Comparison of ENCODE assay signal across 8 mouse cellular contexts in the genomic region with DNA sequence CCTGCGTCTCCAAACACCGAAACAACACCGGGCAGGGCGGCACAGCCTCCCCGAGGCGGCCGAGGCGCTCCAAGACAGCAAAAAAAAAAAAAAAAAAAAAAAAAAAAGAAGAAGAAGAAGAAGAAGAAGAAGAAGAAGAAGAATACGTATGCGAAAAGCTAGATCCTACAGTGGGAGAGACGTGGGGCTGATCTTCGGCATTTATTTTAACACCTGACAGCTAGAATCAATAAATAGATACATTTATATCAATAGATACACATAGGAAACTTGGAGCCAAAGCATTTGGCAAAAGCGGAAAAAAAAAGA. TPM values are rescaled to one million over a fixed set of nuclear protein-coding genes. Genes with fewer than 3 reads are reported as not detected.
A peak's percentile ranks its signal among the peaks of the same experiment; 100 is the strongest.
DNase-seq lines count a peak whose midpoint lies in the region; ATAC-seq lines count a peak whose summit lies in the region.

No protein-coding gene starts in this region.

- H3K9me3 ChIP-seq in lung, embryonic 15.5 days, result no peaks in the 10 kb centered on the region
- no peaks in the 10 kb centered on the region for H3K9me3 ChIP-seq in forebrain, embryonic 11.5 days (ENCODE audit: control insufficient read depth, low read length)
- no peaks in the 10 kb centered on the region for H3K9me3 ChIP-seq in limb, embryonic 10.5 days (replicated peaks)
- no peaks in the 10 kb centered on the region for H3K9me3 ChIP-seq in neural tube, embryonic 14.5 days (ENCODE audit: control insufficient read depth, low read length)

- peak overlapping the region; percentile 99 for H3K27ac ChIP-seq in lung, embryonic 15.5 days
- peak overlapping the region; percentile 98 for H3K27ac ChIP-seq in forebrain, embryonic 11.5 days (ENCODE audit: low read depth, low read length)
- H3K27ac ChIP-seq in limb, embryonic 10.5 days, result peak overlapping the region; percentile 99
- peak overlapping the region; percentile 100 for H3K27ac ChIP-seq in neural tube, embryonic 14.5 days (ENCODE audit: low read depth, low read length)

- peak overlapping the region; percentile 96 for H3K4me2 ChIP-seq in lung, embryonic 15.5 days
- H3K4me2 ChIP-seq in forebrain, embryonic 11.5 days (ENCODE audit: low read depth, low read length, severe bottlenecking), result peak overlapping the region; percentile 86
- peak overlapping the region; percentile 91 for H3K4me2 ChIP-seq in neural tube, embryonic 14.5 days (ENCODE audit: low read depth, low read length)

- 0% methylated on average over 11 of the region's 13 CpGs for WGBS in lung, embryonic 15.5 days
- WGBS in forebrain, embryonic 11.5 days, result under 1% methylated on average over 13 of the region's 13 CpGs
- WGBS in limb, embryonic 10.5 days, result 0% methylated on average over 8 of the region's 13 CpGs
- 0% methylated on average over 13 of the region's 13 CpGs for whole genome bisulfite sequencing in neural tube, embryonic 14.5 days

- H3K4me1 ChIP-seq in lung, embryonic 15.5 days, result peaks cover 35% of the 10 kb centered on the region
- peaks cover 9% of the 10 kb centered on the region; the same call in 1 of the 2 replicates for H3K4me1 ChIP-seq in forebrain, embryonic 11.5 days (replicated peaks; ENCODE audit: control insufficient read depth, insufficient read depth, low read length)
- peaks cover 46% of the 10 kb centered on the region for H3K4me1 ChIP-seq in limb, embryonic 10.5 days
- H3K4me1 ChIP-seq in neural tube, embryonic 14.5 days (ENCODE audit: control insufficient read depth, insufficient read depth, low read length), result peaks cover 15% of the 10 kb centered on the region

- peak overlapping the region; percentile 79 for H3K9ac ChIP-seq in lung, embryonic 15.5 days
- H3K9ac ChIP-seq in forebrain, embryonic 11.5 days (ENCODE audit: low read length), result peak overlapping the region; percentile 83
- H3K9ac ChIP-seq in neural tube, embryonic 14.5 days (replicated peaks; ENCODE audit: low read depth, low read length), result peak overlapping the region; percentile 84

- no peaks in the 10 kb centered on the region for H3K27me3 ChIP-seq in lung, embryonic 15.5 days
- H3K27me3 ChIP-seq in forebrain, embryonic 11.5 days (ENCODE audit: control insufficient read depth, insufficient read depth, low read length), result peaks cover 17% of the 10 kb centered on the region
- H3K27me3 ChIP-seq in limb, embryonic 10.5 days (ENCODE audit: low read depth, poor library complexity, severe bottlenecking), result peaks cover 41% of the 10 kb centered on the region
- H3K27me3 ChIP-seq in neural tube, embryonic 14.5 days (ENCODE audit: control insufficient read depth, insufficient read depth, low read length), result peaks cover 5% of the 10 kb centered on the region; the same call in 1 of the 2 replicates

- ATAC-seq in lung, embryonic 15.5 days (ENCODE audit: borderline replicate concordance, extremely low read depth, low FRiP score, low TSS enrichment), result no peak
- no peak for ATAC-seq in forebrain, embryonic 11.5 days (replicated peaks; ENCODE audit: low FRiP score)
- no peak for ATAC-seq in neural tube, embryonic 14.5 days (ENCODE audit: low read depth)
- ATAC-seq in cerebellum, adult (ENCODE audit: insufficient number of reproducible peaks, low FRiP score, low TSS enrichment), result no peak

- no peak for DNase-seq in lung, postnatal 14 days
- DNase-seq in forebrain, embryonic 11.5 days (ENCODE audit: low spot score), result no peak
- no peak for DNase-seq in limb, embryonic 10.5 days (ENCODE audit: low spot score)
- DNase-seq in layer of hippocampus, postnatal 14 days (ENCODE audit: low spot score in 2 of 2), result no peak
- DNase-seq in adrenal gland, postnatal 36 days, result no peak

- peak overlapping the region; percentile 79 for H3K4me3 ChIP-seq in lung, embryonic 15.5 days
- H3K4me3 ChIP-seq in forebrain, embryonic 11.5 days (ENCODE audit: low read depth, low read length), result peak overlapping the region; percentile 57
- peak overlapping the region; percentile 64 for H3K4me3 ChIP-seq in limb, embryonic 10.5 days
- H3K4me3 ChIP-seq in neural tube, embryonic 14.5 days (ENCODE audit: low read depth, low read length), result peak overlapping the region; percentile 64

- H3K36me3 ChIP-seq in lung, embryonic 15.5 days, result no peaks in the 10 kb centered on the region
- H3K36me3 ChIP-seq in forebrain, embryonic 11.5 days (ENCODE audit: control insufficient read depth, insufficient read depth, low read length), result no peaks in the 10 kb centered on the region
- no peaks in the 10 kb centered on the region for H3K36me3 ChIP-seq in limb, embryonic 10.5 days
- no peaks in the 10 kb centered on the region for H3K36me3 ChIP-seq in neural tube, embryonic 14.5 days (ENCODE audit: control insufficient read depth, insufficient read depth, low read length)

RNA-seq across cellular contexts. Expression of gene Gm37419, which starts 0.2 kb away (rescaled TPM):
- polyA plus RNA-seq in lung, embryonic 15.5 days (2015; fragmentation: Nextera tagmentation; extraction: Ambion mirVana), result not detected in 2 replicates
- not detected in 2 replicates for polyA plus RNA-seq in forebrain, embryonic 11.5 days (2014; fragmentation: Nextera tagmentation; extraction: Ambion mirVana)
- polyA plus RNA-seq in limb, embryonic 10.5 days (2016; fragmentation: Nextera tagmentation; extraction: Ambion mirVana), result not detected in 2 replicates
- polyA plus RNA-seq in neural tube, embryonic 14.5 days (2014; fragmentation: Nextera tagmentation; extraction: Ambion mirVana), result not detected in 2 replicates
- total RNA-seq in layer of hippocampus, postnatal 14 days (2021), result not detected
- not detected for total RNA-seq in adrenal gland, postnatal 36 days (2021)

RNA-seq across cellular contexts. Expression of gene Bcl6, which starts 0.5 kb away (rescaled TPM):
- polyA plus RNA-seq in lung, embryonic 15.5 days (2015; fragmentation: Nextera tagmentation; extraction: Ambion mirVana), result 1.7 TPM in 2 replicates
- polyA plus RNA-seq in forebrain, embryonic 11.5 days (2014; fragmentation: Nextera tagmentation; extraction: Ambion mirVana), result 0.12 and 0.24 TPM in 2 replicates
- polyA plus RNA-seq in limb, embryonic 10.5 days (2016; fragmentation: Nextera tagmentation; extraction: Ambion mirVana), result 0.08 and 0.10 TPM in 2 replicates
- polyA plus RNA-seq in neural tube, embryonic 14.5 days (2014; fragmentation: Nextera tagmentation; extraction: Ambion mirVana), result 0.50 and 0.72 TPM in 2 replicates
- 10 to 100 TPM; 38.0 to 40.8 TPM for total RNA-seq in layer of hippocampus, postnatal 14 days (2021)
- 10 to 100 TPM; 24.6 to 68.8 TPM for total RNA-seq in adrenal gland, postnatal 36 days (2021)

RNA-seq across cellular contexts. Expression of gene Rtp2, which starts 55.9 kb away (rescaled TPM):
- not detected in 2 replicates for polyA plus RNA-seq in lung, embryonic 15.5 days (2015; fragmentation: Nextera tagmentation; extraction: Ambion mirVana)
- polyA plus RNA-seq in forebrain, embryonic 11.5 days (2014; fragmentation: Nextera tagmentation; extraction: Ambion mirVana), result not detected in 2 replicates
- polyA plus RNA-seq in limb, embryonic 10.5 days (2016; fragmentation: Nextera tagmentation; extraction: Ambion mirVana), result not detected in 2 replicates
- not detected in 2 replicates for polyA plus RNA-seq in neural tube, embryonic 14.5 days (2014; fragmentation: Nextera tagmentation; extraction: Ambion mirVana)
- total RNA-seq in layer of hippocampus, postnatal 14 days (2021), result under 1 TPM; 0.36 to 0.65 TPM
- not detected for total RNA-seq in adrenal gland, postnatal 36 days (2021)
